Mouse (Mus musculus): ENCODE data around the gene Cbx4.

- no peak for TF ChIP-seq CTCF (IDR thresholded peaks at IDR 0.05; ENCODE audit: control insufficient read depth, insufficient read depth, insufficient read length)
- TF ChIP-seq USF1 (IDR thresholded peaks at IDR 0.05; ENCODE audit: low read depth): no peak
- no peak for TF ChIP-seq MAX (IDR thresholded peaks at IDR 0.05)
- TF ChIP-seq MYOG (IDR thresholded peaks at IDR 0.05; ENCODE audit: control insufficient read depth, extremely low read depth, insufficient read length): no peak
- no peak for TF ChIP-seq FOSL1 (IDR thresholded peaks at IDR 0.05; ENCODE audit: insufficient read depth, low read length, poor library complexity, severe bottlenecking)
- TF ChIP-seq CEBPB (IDR thresholded peaks at IDR 0.05; ENCODE audit: low read depth): no peak
- TF ChIP-seq MYOD1 (IDR thresholded peaks at IDR 0.05; ENCODE audit: control insufficient read depth, insufficient read length, low read depth): no peak
These were observed 23.5 kb upstream of the Cbx4 start for GRCm38 (mm10) chr11:119109415-119110071.

Measured in C2C12 (cell line).